Mouse (Mus musculus) spleen, adult 2 months (tissue): Measurements from ENCODE around the gene Rab3il1.

Experiments used
- CTCF ChIP-seq: fragments of 200-500 bp; IDR thresholded peaks from 2 replicates; pipeline ENCODE4 v1.5.1; 2011; ENCODE audit warnings: mild to moderate bottlenecking, inconsistent platforms; ENCODE audit not compliant: insufficient read depth, insufficient read length, insufficient replicate concordance; ENCODE audit errors: extremely low read depth
- POLR2A ChIP-seq: fragments of 200-500 bp; IDR thresholded peaks from 2 replicates; pipeline ENCODE4 v1.6.1; 2011; ENCODE audit warnings: low read depth, low read length, inconsistent platforms

DNA sequence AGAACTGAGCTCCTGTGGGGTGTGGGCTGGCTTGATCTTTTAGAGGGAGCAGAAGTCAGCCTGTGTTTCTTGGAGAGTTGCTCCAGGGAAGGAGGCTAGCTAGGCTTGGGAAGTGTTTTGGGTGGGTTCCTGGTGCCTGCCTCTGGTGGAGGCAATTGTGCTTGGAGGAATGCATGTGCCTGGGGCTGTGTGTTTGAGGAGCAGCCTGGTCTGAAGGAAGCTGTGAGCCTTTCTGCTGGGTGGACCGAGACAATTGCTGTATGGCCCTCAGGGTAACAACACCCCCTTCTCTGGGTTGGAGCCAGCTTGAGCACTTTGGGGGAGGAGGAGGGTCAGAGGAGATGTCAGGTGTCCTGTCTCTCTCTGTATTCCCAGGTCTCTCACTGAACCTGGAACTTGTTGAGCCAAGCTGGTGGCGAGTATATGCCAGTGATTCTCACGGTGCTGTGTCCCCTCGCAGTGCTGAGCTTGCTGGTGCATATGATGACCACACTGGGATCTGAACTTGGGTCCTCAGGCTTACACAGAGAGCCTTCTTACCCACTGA, 17.8 kb downstream of the Rab3il1 start:
- TF ChIP-seq CTCF = no peak
- no peak for TF ChIP-seq POLR2A
